Mouse (Mus musculus) urinary bladder, postnatal 25 days (tissue): ENCODE measurements at regions not wholly inside any gene's neighbourhood (a gene's known extent, or its start where the extent isn't known, plus 50 kb on each side); places are given as distances from the start of the nearest gene placed in this dataset.
A peak's percentile ranks its signal among the peaks of the same experiment; 100 is the strongest.

Experiments
- DNase-seq: peaks from one replicate; pipeline ENCODE4 v3.0.0; 2022; ENCODE audit warnings: low spot score

- DNase-seq, result no peak
These were observed 62.2 kb downstream of the Ttc32 start for GRCm38 (mm10) chr12:9091951-9092350.

DNA sequence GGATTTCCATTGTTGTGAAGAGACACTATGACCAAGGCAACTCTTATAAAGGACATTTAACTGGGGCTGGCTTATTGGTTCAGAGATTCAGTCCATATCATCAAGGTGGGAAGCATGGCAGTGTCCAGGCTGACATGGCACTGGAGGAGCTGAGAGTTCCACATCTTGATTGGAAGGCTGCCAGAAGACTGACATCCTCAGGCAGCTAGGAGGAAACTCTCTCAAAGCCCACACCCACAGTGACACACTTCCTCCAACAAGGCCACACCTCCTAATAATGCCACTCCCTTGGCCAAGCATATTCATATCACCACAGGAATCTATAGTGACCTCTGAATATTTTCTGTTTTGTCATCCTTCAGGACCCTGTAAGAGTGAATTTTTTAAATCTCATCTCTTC lies 65.3 kb downstream of the Ttc32 start:
- DNase-seq, result no peak

- no peak for DNase-seq
These were observed 76.6 kb downstream of the Ttc32 start for GRCm38 (mm10) chr12:9106416-9106815.

DNA sequence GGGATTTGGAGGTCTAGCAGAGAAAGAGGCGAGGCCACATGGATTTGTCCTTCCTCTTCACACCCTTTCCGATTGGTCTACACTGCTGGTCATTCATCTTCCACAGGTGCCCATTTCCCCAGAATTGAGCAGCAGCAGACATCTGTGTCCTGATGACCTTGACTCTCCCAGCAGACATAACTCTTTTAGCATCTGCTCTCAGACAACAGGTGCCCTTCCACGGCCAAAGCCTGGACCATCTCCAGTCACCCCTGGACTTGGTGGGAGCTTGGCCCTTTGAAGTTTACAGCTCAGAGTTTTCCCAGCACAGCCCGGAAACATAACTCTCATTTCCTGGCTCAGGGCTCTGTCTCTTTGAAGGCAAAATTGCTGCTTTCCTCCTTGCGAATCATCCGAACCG lies 80.0 kb downstream of the Ttc32 start:
- no peak for DNase-seq

GRCm38 (mm10) chr12:9112161-9112674 lies 82.4 kb downstream of the Ttc32 start:
- DNase-seq, result no peak

- DNase-seq, result peak; percentile 27
These were observed 83.9 kb downstream of the Ttc32 start for GRCm38 (mm10) chr12:9113652-9114051.

DNA sequence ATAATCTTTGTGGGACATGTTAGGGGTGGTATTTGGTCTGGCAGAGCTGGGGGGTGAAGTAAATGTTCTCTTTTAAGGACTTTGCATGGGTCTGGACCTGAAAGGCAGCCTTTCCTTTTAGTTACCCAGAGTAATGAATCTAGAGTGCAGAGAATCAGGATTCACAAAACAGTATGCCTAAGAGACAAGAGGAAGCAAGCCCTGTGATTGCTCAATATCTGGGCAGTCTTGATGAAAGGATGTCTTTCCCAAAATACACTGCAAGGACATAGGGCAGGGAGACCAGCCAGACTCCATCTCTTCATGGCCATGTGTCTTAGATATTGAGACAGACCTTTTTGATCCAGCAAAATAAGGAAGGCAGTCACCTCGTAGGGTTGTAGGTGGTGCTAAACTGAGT lies 84.3 kb downstream of the Ttc32 start:
- DNase-seq, result no peak

DNA sequence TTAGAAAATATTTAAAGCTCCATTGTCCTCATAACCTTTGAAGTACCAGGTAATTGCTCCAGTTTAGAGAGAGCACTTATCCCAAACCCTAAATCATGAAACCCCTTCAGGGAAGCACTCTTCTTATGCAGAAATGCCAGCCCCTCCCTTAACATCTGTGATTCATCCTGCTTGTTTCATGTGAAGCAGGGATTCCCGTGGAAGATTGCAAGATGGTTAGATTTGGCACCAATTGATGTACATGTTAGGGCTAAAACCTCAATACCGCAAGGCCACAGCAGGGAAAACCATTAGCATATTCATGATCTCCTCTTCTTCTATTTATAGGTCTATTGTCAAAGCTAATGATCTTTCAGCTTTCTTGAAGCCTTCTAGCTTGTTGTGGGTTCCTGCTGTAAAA lies 88.8 kb downstream of the Ttc32 start:
- no peak for DNase-seq

- no peak for DNase-seq
These were observed 98.2 kb downstream of the Ttc32 start for GRCm38 (mm10) chr12:9127931-9128550.

GRCm38 (mm10) chr12:9128581-9129275 lies 98.9 kb downstream of the Ttc32 start:
- DNase-seq, result no peak

DNA sequence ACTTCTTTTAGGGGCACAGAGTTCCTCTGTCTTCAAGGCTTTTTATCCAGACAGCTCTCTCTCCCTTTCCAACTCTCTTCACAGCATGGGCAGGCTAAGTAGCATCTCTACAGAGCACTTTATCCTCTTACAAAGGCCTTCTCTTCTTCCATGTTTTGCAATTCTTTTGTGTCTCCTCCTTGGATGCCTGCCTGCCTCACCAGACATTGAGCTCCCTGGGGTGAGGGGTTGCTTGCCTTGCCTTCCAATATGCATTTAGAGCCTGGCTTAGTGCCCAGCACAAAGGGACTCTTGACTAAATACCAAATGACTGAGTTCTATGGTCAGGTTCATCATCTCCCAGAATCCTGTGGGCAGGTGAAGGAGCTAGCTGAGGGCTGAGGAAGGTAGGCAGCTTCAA lies 102.8 kb downstream of the Ttc32 start:
- no peak for DNase-seq

DNA sequence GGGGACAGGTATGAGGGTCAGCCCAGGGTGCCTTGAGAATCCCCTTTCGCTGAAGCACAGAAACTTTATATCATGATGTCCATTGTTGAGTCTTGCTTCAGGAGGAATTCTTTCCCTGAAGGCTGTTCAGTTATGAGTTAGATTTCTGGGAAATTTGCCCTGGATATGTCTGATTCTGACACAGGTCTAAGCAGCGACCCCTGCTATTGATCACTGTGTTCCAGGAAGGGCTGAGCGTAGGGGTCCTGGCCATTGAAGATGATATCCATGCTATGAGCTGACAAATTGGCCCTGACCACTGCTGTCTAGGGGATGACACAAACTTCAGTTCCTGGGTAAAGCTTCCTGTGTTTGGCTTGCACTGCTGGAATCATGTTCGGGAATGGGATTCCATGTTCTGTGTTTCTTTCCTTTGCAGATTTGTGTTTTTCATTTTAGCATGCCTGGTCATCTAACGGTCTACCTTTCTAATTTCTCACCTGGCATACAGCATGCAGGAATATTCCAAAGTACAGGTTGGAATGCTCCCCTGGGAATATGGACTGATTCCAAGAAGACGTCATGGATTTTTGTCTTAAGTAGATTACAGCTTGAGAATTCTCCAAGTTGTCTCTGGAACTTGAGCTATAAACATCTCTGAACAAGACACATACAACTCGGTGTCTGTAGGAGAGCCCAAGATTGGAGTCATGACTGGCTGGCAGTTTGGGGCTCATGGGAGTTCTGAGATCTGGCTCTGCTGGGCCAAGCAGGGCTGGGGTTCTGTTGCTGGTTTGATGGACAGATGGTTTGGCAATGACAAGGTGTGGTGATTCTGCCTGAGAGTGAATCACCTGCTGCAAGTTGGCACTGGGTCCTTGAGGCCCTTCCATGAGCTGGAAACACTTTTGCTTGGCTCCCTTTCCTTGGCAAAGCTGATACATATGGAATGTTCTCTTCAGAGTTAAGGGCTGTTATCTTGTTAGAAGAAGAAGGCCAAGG lies 104.4 kb downstream of the Ttc32 start:
- DNase-seq, result no peak

- DNase-seq, result no peak
These were observed 121.2 kb downstream of the Ttc32 start for GRCm38 (mm10) chr12:9151001-9151400.

- no peak for DNase-seq
These were observed 121.6 kb downstream of the Ttc32 start for GRCm38 (mm10) chr12:9151426-9151825.

DNA sequence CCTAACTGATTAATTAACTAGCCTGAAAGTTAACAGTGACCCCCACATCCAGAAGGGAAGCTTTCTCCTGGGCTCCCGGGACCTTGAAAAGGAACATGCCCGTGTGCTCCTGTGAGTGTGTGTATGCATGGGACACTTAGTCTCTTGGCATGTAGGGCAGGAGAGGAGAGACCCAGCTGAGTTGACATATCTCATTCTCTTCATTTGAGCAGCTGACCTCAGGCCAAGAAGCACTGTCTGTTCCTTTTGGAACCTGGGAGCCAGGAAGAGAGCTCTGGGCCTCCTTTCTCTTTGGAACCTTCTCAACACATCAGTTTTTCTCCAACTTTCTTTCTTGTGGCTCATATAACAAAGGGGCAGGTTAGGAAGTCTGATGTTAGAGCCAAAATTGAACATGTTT lies 124.7 kb downstream of the Ttc32 start:
- no peak for DNase-seq

GRCm38 (mm10) chr12:9156794-9157193 lies 127.0 kb downstream of the Ttc32 start:
- DNase-seq, result no peak

DNA sequence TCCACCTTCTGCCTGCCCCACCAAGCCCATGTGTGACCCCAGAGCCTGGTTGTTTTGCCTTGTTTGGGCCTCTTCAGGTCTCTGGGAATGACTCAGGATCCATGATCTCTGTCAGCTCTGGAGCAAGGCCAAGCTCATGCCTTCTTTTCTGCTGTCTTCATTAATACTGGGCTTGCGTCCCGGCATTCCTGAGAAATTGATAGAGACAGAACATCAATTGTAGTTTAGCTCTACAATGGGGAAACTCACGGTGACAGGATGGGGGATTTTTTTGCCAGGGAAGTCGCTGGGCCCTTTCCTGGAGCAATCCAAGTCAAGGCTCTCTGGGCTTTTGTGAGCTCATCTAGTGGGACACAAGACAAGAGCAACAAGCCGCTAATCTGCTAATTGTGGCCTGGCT lies 129.0 kb downstream of the Ttc32 start:
- no peak for DNase-seq

GRCm38 (mm10) chr12:9165367-9165940 lies 135.7 kb downstream of the Ttc32 start:
- no peak for DNase-seq

GRCm38 (mm10) chr12:9166218-9166908 lies 136.6 kb downstream of the Ttc32 start:
- DNase-seq, result peak; percentile 23

GRCm38 (mm10) chr12:9169008-9169407 lies 139.2 kb downstream of the Ttc32 start:
- no peak for DNase-seq

DNA sequence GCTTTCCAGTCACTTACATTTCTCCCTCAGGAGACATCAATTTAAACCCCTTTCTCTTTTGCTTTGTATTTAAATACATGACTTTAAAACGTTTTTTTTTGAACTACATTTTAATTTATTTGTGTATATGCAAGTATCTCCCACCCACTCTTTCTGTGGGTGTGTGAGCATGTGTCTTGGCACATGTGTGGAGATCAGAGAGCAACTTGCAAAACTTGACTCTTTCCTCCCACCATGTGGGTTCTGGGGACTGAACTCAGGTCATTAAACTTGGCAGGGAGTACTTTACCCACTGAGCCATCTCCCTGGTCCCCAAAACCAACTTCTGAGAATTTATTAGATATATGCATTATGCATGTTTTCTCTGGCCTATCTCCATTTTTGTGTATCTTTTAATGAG lies 143.9 kb downstream of the Ttc32 start:
- DNase-seq, result no peak

DNA sequence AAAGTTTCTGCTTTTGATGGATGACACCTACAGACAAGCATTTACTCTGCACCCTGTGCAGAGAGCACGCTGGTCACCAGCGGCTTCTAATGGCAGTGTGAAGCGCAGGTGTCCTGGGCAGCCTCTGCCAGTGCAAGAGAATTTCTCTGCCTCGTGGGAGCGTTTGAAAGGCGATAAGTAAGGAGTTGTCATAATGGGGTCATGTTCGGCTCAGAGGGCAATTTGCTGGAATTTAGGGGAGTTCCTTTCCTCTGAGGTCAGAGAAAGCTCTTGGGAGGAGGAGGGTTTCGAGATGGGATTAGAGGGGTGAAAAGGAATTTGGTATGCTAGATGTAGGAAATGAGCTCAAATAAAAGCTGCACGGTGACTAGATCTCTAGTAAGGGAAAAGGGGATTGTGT lies 144.5 kb downstream of the Ttc32 start:
- DNase-seq, result no peak
